Mouse (Mus musculus) small intestine, adult 2 months (tissue): ENCODE measurements around the gene Grm8.

ENCODE experiments used
- CTCF ChIP-seq: fragments of 200-500 bp; IDR thresholded peaks from 2 replicates; pipeline ENCODE4 v1.5.1; 2012; ENCODE audit warnings: low read depth, mild to moderate bottlenecking, control low read depth, inconsistent platforms, low read length, moderate library complexity, mixed read lengths; ENCODE audit not compliant: insufficient replicate concordance, insufficient read length; ENCODE audit errors: extremely low read depth
- POLR2A ChIP-seq: fragments of 200-500 bp; IDR thresholded peaks from 2 replicates; pipeline ENCODE4 v1.6.1; 2012; ENCODE audit warnings: low read depth, mild to moderate bottlenecking, control low read depth, inconsistent platforms, low read length, moderate library complexity

DNA sequence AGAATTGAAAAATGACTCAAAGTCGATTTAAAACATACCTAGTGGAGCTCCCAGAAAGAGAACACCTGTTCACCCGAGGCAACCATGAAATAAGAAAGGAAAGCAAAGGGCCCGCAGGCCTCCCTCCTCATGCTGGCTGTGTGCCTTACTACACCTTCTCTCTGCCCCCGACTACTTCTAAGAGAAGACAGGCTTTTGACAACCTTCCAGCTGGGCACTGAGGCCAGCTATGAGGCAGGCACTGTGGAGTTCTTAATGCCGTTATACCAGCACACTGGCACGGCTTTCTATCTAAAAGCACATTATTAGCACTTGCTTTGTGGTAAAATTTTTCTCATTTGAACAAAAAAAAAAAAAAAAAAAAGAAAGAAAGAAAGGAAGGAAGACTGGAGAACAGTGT lies 589.5 kb downstream of the Grm8 start:
- TF ChIP-seq POLR2A = no peak
- no peak for TF ChIP-seq CTCF
